Mouse (Mus musculus) lung, adult 2 months (tissue): Measurements from ENCODE around the gene Dusp1.

ENCODE experiments used
- CTCF ChIP-seq: fragments of 200-500 bp; IDR thresholded peaks from 2 replicates; pipeline ENCODE4 v1.5.1; 2011; ENCODE audit warnings: mild to moderate bottlenecking, low read length, control low read depth; ENCODE audit not compliant: insufficient read depth
- POLR2A ChIP-seq: fragments of 200-500 bp; IDR thresholded peaks from 2 replicates; pipeline ENCODE4 v1.6.1; 2011; ENCODE audit warnings: low read depth, mild to moderate bottlenecking, control low read depth, low read length, borderline replicate concordance; ENCODE audit errors: extremely low read depth

GRCm38 (mm10) chr17:26527291-26527690 lies 34.6 kb downstream of the Dusp1 start:
- TF ChIP-seq CTCF (no peak), POLR2A (no peak)
